Mouse (Mus musculus): ENCODE measurements at regions not wholly inside any gene's neighbourhood (a gene's known extent, or its start where the extent isn't known, plus 50 kb on each side); places are given as distances from the start of the nearest gene placed in this dataset.

DNA sequence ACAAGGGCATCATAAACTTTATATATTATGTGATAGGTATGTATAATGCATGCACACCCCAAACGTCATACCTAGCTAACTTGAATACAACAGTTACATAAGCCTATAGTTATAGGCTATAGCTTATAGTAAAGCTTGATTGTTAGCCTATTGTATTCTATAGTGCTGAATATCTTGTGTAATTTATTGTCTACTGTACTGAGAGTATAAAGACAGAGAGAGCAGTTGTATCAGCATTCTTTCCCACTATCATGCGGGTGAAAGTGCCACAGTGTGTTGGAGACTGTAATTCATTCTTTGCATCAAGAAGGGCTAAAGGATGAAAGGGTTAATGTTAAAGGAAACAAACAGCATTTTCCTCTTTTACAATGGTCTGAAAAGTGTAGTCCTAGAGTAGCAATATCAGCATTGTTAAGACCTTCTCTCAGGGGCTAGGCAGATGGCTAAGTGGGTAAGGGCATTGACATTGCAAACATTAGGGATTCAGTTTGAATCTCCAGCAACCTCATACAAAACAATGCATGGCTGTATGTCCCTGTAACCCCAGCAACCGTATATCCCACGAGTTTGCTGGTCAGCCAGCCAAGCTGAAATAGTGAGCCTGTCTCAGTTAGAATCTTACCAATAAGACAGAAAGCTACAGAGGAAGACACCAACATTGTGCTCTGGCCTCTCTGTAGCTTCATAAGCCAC lies 340.8 kb upstream of the Jag1 start:
- no peak for DNase-seq (ENCODE audit: inconsistent age in 2 of 2, low spot score in 1 of 2)

GRCm38 (mm10) chr2:137456436-137456835 lies 340.0 kb upstream of the Jag1 start:
- no peak for DNase-seq (ENCODE audit: inconsistent age in 2 of 2, low spot score in 1 of 2)

- DNase-seq (ENCODE audit: inconsistent age in 2 of 2, low spot score in 1 of 2), result no peak
Observed at GRCm38 (mm10) chr2:137446919-137447318, 330.5 kb upstream of the Jag1 start.

DNA sequence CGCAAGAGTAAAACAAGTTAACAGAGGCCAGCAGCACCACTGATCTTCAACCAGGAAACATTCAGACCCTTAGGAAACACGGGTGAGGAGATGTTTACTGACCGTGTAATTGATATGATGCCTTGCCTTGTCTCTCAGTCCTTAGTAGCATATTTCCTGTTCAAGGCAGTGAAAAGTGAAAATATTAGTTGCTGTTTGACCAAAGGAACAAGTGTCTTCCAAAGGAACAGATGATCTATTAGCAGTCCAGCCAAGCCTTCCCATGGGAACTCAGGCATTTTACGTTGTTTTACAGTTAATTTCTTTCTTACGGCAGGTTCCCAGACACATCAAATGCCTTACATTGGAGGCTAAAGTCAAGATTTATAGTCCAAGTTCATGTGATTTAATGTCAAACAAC lies 321.3 kb upstream of the Jag1 start:
- DNase-seq (ENCODE audit: inconsistent age in 2 of 2, low spot score in 1 of 2), result no peak

GRCm38 (mm10) chr2:137436161-137436560 lies 319.7 kb upstream of the Jag1 start:
- DNase-seq (ENCODE audit: inconsistent age in 2 of 2, low spot score in 1 of 2), result no peak

GRCm38 (mm10) chr2:137422656-137423055 lies 306.2 kb upstream of the Jag1 start:
- peak in 1 of 2 experiments; percentile 39 for DNase-seq (ENCODE audit: inconsistent age in 2 of 2, low spot score in 1 of 2)

DNA sequence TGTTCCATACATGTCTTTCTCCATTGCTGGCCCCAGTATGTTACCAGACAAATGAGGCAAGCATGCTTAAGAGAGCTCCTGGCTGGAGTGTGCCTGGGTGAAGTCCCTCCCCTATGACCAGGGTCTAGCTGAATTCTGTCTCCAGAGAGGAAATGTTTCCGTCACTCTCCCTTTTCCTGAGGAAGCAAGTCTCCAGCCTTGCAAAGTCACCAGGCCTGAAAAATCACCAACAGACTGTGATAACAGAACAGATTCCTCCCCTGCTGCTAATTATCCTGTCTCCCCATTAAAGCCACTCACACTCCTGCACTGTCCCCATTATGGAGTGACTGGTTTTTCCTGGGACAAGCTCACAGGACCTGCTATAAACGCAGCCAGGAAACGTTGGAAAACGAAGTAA lies 303.2 kb upstream of the Jag1 start:
- DNase-seq (ENCODE audit: inconsistent age in 2 of 2, low spot score in 1 of 2), result peak; percentile 4 to 49

DNA sequence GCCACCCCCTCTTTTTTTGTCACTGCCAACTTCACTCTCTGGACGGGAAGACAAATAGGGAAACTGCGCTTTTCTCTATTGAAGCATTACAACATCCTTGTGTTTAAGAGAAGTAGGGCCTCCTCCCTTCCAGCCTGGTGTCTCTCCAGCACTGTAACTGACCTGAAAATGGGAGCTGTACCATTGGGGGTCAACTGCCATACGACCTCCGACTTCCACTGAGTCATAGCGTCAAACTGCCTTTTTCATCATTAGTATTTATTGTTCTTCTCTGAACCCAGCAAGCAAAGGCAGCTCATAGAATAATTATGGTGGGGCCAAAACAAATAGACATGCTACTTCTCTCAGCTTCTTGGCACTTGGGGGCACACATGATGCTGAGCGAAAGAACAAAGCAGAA lies 301.2 kb upstream of the Jag1 start:
- DNase-seq (ENCODE audit: inconsistent age in 2 of 2, low spot score in 1 of 2), result peak in 1 of 2 experiments; percentile 16

GRCm38 (mm10) chr2:137413432-137413831 lies 297.0 kb upstream of the Jag1 start:
- no peak for DNase-seq (ENCODE audit: inconsistent age in 2 of 2, low spot score in 1 of 2)

- DNase-seq (ENCODE audit: inconsistent age in 2 of 2, low spot score in 1 of 2), result no peak
Observed at GRCm38 (mm10) chr2:137409611-137410010, 293.2 kb upstream of the Jag1 start.

DNA sequence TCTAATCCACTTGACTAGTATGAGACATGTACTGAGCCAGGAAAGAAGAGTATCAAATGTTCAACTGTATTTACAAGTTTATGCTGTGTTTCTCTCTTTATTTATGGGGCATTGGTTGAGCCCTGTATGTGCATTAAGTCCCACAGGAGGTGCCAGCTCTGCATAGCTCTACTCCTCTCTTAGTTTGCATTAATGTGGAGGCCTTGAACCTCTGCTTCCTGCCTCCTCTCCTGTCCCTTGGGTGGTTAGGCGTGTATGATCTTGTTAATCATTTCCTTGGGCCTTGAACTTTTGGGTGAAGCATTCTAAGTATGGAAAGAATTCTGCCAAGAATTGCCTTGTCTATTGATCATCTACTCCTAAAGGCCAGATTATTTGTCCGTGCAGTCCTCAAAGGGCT lies 291.9 kb upstream of the Jag1 start:
- DNase-seq (ENCODE audit: inconsistent age in 2 of 2, low spot score in 1 of 2), result no peak

DNA sequence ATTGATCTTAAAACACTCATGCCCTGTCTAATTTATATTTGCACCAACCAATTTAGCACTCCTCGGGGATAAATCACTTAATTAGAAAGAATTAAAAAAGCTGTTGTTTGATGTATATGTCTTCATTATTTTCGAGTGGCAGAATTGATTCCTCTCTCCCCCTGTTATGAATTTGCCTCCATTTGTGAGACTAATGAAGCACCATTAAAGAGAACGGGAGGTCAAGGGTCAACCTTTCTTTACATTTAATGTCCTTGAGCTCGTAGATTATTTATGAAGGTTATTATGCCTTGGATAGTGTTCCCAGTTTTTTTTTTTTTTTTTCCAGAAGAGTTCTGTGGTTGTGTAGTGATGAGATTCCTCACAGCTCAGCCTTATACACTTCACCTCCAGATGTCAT lies 277.0 kb upstream of the Jag1 start:
- DNase-seq (ENCODE audit: inconsistent age in 2 of 2, low spot score in 1 of 2), result no peak

GRCm38 (mm10) chr2:137379816-137380215 lies 263.4 kb upstream of the Jag1 start:
- no peak for DNase-seq (ENCODE audit: inconsistent age in 2 of 2, low spot score in 1 of 2)

DNA sequence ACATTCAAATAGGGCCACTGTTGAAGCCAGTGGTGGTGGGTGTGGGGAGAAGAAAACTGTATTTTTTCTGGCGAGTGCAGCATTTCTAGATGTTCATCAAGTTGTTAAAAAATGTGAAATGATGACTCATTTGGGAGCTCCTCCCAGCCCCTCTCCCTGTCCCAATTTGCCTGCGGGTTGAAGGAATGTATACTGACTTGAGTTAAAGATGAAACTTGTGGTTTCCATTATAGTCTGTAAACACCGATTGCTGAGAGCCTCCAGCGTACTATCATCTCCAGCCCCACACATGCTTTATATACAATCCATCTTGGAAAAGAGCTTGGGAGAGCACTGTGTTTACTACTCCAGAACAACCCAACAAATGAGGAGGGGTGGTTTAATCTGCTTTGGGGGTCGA lies 258.9 kb upstream of the Jag1 start:
- DNase-seq (ENCODE audit: inconsistent age in 2 of 2, low spot score in 1 of 2), result no peak

- DNase-seq (ENCODE audit: inconsistent age in 2 of 2, low spot score in 1 of 2), result no peak
Observed at GRCm38 (mm10) chr2:137371062-137371461, 254.6 kb upstream of the Jag1 start.

GRCm38 (mm10) chr2:137363006-137363405 lies 246.6 kb upstream of the Jag1 start:
- peak; percentile 5 to 55 for DNase-seq (ENCODE audit: inconsistent age in 2 of 2, low spot score in 1 of 2)

GRCm38 (mm10) chr2:137357181-137357738 lies 240.8 kb upstream of the Jag1 start:
- no peak for DNase-seq (ENCODE audit: inconsistent age in 2 of 2, low spot score in 1 of 2)

DNA sequence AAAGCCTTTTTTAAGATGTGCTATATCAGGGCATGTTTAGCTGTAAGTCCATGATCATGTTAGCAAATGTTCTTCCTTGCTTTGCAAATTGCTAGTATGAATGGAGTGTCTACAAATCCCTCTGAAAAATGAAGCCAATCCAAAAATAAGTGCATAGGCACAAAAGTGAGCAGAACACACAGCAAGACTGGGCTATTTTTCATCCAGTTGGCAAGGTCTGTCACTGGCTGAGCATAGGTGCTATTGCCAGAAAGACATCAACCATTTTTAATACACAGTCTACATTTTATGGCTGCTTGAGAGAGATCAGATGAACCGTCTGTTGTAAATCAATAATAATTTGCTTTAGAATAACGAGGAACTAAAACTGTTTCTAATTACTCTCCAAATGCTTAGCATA lies 227.3 kb upstream of the Jag1 start:
- DNase-seq (ENCODE audit: inconsistent age in 2 of 2, low spot score in 1 of 2), result no peak

DNA sequence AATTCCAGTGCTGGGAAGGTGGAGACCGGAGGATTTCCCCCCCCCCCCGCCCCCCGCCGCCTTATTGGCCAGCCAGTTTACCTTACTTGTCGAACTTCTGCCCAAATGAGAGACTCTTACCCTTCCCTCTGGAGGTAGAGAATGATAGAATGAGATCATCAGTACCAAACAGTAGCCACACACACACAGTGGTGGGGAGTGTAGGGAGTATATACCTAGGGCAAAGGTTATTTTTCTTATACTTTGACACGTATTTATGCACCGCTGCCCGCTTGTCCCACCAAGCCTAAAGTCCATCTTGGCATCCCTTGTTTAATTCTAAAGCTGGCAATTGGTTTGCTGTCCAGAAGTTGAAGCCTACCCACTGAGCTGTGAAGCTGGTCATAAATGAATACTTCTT lies 213.6 kb upstream of the Jag1 start:
- DNase-seq (ENCODE audit: inconsistent age in 2 of 2, low spot score in 1 of 2), result no peak

DNA sequence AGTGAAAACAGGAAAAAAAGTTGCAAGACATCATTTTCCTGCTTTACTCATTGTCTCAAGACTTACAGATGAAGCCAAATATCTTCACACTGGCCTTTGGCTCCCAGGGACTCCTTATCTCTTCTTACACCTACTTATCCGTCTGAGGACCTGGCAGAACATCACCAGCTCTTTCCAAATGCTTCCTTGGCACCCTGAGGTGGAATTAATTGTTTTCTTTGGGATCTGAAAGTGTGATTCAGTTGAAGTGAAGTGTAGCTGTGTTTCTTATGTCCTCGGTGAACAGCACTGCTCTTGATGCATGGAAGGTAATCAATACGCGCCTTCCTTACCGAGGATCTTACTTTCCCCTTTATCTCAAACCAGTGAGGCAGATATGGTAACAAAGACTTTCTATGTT lies 207.0 kb upstream of the Jag1 start:
- DNase-seq (ENCODE audit: inconsistent age in 2 of 2, low spot score in 1 of 2), result no peak

DNA sequence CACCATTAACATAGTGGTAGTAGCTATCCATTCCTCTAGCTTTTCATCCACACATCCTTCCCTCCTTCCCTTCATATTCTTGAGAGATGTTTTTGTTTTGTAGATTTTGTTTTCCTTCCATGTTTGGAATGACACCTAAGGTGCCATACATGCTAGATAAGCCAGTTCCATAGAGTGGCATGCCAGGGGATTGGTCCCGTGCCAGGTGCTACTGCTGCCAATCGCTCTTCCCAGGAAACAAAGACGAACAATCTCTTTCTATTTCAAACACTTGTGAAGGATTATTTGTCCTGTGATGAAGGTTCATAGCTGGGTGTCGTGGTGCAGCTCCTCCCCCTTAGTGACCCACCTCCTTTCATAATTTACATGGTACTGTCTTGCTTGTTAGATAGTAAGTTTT lies 194.1 kb upstream of the Jag1 start:
- DNase-seq (ENCODE audit: inconsistent age in 2 of 2, low spot score in 1 of 2), result no peak

GRCm38 (mm10) chr2:137308116-137308515 lies 191.7 kb upstream of the Jag1 start:
- DNase-seq (ENCODE audit: inconsistent age in 2 of 2, low spot score in 1 of 2), result no peak
